Mouse (Mus musculus) hindbrain, embryonic 13.5 days (tissue): ENCODE results near the gene Gm4756. TPM values are rescaled to one million over a fixed set of nuclear protein-coding genes. Genes with fewer than 3 reads are reported as not detected.
"Not testable (repeated sequence)": the region's sequence is repeated elsewhere in the genome, so short reads cannot be mapped to it uniquely, and the experiment has no call there.

Experiments
- ATAC-seq: fragments of 200-750 bp; cut with Nextera tagmentation; 2 replicates; pipeline ENCODE4 v1.8.0; 2017; ENCODE audit warnings: moderate TSS enrichment; ENCODE audit not compliant: low FRiP score
- H3K27ac ChIP-seq: fragments of 300-500 bp; sonication (generic); 2 replicates; pipeline ENCODE4 v1.5.1; 2015; ENCODE audit warnings: inconsistent platforms, mild to moderate bottlenecking, moderate library complexity
- H3K27me3 ChIP-seq: fragments of 300-500 bp; sonication (generic); 2 replicates; pipeline ENCODE4 v1.6.1; 2015; ENCODE audit warnings: mild to moderate bottlenecking, inconsistent platforms
- H3K36me3 ChIP-seq: fragments of 300-500 bp; sonication (generic); 2 replicates; pipeline ENCODE4 v1.6.1; 2015; ENCODE audit warnings: mild to moderate bottlenecking, inconsistent platforms
- H3K4me1 ChIP-seq: fragments of 300-500 bp; sonication (generic); replicated peaks from 2 replicates; pipeline ENCODE4 v1.6.1; 2015; ENCODE audit warnings: inconsistent platforms
- H3K4me2 ChIP-seq: fragments of 300-500 bp; sonication (generic); 2 replicates; pipeline ENCODE4 v1.6.1; 2015; ENCODE audit warnings: inconsistent platforms, mild to moderate bottlenecking, moderate library complexity
- H3K4me3 ChIP-seq: fragments of 300-500 bp; sonication (generic); 2 replicates; pipeline ENCODE4 v1.5.1; 2015; ENCODE audit warnings: mild to moderate bottlenecking, inconsistent platforms
- H3K9ac ChIP-seq: fragments of 300-500 bp; sonication (generic); 2 replicates; pipeline ENCODE4 v1.6.1; 2015; ENCODE audit warnings: mild to moderate bottlenecking, inconsistent platforms
- H3K9me3 ChIP-seq: fragments of 300-500 bp; sonication (generic); 2 replicates; pipeline ENCODE4 v1.6.1; 2016; ENCODE audit warnings: inconsistent platforms
- WGBS: fragments of 180-500 bp; shearing (Covaris S2); methylation state at CpG from one replicate; pipeline ENCODE4 v1.1.7; 2015; 5-methylcytosine and 5-hydroxymethylcytosine counted together
- polyA plus RNA-seq: library from polyadenylated mRNA; unstranded; fragments of >200 nt; fragmentation: Nextera tagmentation; extraction: Ambion mirVana; gene quantifications from 2 replicates; pipeline ENCODE4 v1.2.1, GENCODE M21; 2015

Gm4756 gene
- not detected in 2 replicates for polyA plus RNA-seq

DNA sequence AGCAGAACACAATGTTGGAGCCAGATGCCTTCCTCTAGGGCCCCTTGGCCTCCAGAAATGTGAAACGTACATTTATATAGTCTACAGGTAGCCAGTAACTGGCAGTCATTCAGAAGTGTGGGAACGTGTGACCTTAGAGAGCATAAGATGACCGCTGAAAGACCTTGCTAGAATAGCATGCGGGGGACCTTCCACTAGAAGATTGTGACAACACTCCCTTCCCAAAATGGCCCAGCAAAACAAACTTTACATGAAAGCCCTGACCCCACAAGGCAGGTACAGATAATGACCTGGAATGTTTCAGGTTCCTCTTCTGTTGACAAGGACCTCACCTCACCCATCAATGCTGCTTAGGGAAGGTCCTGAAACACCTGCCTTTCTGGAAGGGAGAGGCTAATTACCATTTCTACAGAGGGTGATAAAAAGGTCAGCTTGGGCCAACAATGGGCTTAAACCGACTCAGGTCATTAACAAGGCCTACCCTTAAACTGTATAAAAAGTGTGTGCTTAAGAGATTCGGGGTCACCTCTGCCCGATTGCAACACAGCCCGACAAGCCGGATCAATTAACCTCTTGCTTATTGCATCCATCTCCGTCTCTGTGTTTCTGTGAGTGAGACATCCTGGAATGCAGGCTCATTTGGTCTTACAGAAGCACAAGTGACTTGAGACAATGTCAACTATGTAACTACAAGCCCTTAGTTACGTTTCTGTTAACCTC is at the start of gene Gm4756:
Gm4756 (minus strand) TSS at position 51 of the 720 bp plus-strand sequence.
- H3K4me2 ChIP-seq = no peak within 1 kb of the TSS
- no peaks in the 10 kb centered on the region for H3K4me1 ChIP-seq
- no peak for ATAC-seq
- no peaks in the 10 kb centered on the region for H3K27me3 ChIP-seq
- H3K36me3 ChIP-seq = no peaks in the 10 kb centered on the region
- no peak within 1 kb of the TSS for H3K4me3 ChIP-seq
- no peak within 1 kb of the TSS for H3K9ac ChIP-seq
- H3K27ac ChIP-seq = no peak within 1 kb of the TSS
- 0 out of 2 replicates have a peak, but pooled peaks cover under 1% of the 10 kb centered on the region for H3K9me3 ChIP-seq
- 83% methylated on average over 11 of the region's 11 CpGs for WGBS

DNA sequence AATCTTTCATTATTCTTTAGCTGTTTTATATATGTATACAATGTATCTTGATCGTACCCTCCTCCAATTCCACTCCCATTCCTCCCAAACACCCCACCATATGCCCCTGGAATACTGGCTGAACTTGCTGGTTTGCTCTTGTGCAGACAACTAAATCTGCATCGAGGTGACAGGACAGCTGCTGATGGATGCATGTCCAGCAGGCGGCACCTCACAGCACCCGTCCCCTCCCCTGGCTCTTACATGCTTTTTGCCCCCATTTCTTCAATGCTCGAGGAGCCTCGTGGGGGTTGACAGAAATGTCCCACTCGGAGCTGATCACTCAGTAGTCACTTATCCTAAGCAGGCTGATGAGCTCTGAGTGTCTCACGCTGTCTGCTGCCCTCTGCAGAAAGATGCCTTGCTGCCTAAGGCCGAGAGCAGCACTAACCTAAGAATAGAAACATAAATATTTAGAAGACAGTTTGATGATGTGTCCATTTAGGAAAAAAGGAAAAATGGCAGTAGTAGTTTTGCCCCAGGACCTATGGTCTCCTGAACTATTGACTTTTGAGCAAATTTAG is 45.5 kb upstream of the Gm4756 start:
- no peak for ATAC-seq
- Histone ChIP-seq H3K27ac (no peak overlapping the region), H3K4me1 (no peaks in the 10 kb centered on the region), H3K27me3 (no peaks in the 10 kb centered on the region), H3K9ac (no peak overlapping the region), H3K4me3 (no peak overlapping the region), H3K9me3 (no peaks in the 10 kb centered on the region), H3K4me2 (no peak overlapping the region), H3K36me3 (no peaks in the 10 kb centered on the region)
- 54% methylated on average over 9 of the region's 9 CpGs for WGBS

DNA sequence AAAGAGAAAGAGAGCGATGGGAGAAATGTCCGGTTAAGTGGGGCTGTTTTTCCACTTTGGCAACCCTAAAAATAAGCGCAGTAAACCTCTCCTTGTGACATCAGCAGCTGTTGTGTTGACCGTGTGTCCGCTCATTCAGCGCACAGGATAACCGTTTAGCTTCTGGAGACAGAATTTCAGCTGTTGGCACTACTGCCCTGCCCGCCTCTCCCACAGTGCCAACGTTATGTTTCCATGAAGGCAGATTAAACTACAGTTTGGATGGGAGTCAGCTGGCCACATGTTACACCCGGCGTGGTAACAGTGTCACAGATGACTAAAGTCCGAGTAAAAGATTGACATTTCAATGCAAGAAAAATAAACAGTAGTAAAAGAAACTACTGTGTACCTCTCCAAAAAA is 45.0 kb upstream of the Gm4756 start:
- Histone ChIP-seq H3K27me3 (no peaks in the 10 kb centered on the region), H3K4me3 (no peak overlapping the region), H3K4me1 (no peaks in the 10 kb centered on the region), H3K9ac (no peak overlapping the region), H3K36me3 (no peaks in the 10 kb centered on the region), H3K27ac (no peak overlapping the region), H3K4me2 (no peak overlapping the region), H3K9me3 (no peaks in the 10 kb centered on the region)
- 82% methylated on average over 12 of the region's 12 CpGs for WGBS
- ATAC-seq = no peak

DNA sequence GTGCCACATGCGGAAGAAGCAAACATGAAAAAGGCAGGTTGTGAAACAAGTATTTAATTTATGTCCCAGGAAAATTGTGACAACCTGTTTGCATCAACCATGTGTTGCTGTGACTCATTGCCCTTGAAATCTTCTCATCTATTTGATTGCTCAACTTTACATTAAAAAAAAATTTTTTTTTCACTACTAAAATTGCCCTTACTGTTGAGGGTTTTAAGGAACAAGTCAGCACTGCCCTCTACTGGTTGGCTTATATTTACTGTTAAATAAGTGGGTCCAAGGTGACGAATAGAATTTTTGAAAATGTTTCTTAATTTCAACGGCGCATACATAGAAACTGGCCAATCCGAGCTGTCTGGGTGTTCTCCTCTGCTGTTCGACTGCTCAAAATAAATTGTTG is 44.4 kb upstream of the Gm4756 start:
- no peak for ATAC-seq
- no peak overlapping the region for H3K27ac ChIP-seq
- no peak overlapping the region for H3K4me2 ChIP-seq
- no peaks in the 10 kb centered on the region for H3K27me3 ChIP-seq
- 56% methylated on average over 6 of the region's 6 CpGs for WGBS
- H3K36me3 ChIP-seq = no peaks in the 10 kb centered on the region
- H3K9ac ChIP-seq = no peak overlapping the region
- H3K9me3 ChIP-seq = no peaks in the 10 kb centered on the region
- no peaks in the 10 kb centered on the region for H3K4me1 ChIP-seq
- H3K4me3 ChIP-seq = no peak overlapping the region

DNA sequence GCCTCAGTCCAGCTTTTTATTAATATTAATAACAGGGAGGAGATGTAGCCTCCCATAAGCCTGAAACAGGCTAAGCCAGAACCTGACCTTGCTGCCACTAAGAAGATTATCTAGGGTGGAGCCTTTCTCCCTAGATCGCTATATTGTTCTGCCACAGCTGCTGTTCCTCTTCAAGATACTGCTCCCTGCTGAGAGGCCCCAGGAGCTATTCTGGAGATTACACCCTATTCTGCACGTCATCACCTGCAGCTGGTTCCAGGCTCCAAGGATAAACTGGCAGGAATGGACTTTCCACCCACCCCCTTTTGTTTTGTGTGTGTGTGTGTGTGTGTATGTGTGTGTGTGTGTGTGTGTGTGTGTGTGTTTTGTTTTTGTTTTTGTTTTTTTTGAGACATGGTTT is 38.8 kb upstream of the Gm4756 start:
- not testable (repeated sequence) for H3K4me2 ChIP-seq, ATAC-seq, H3K9me3 ChIP-seq, H3K9ac ChIP-seq, H3K4me3 ChIP-seq, H3K27ac ChIP-seq, H3K27me3 ChIP-seq, H3K4me1 ChIP-seq, H3K36me3 ChIP-seq
- WGBS = 37% methylated on average over 2 of the region's 2 CpGs

DNA sequence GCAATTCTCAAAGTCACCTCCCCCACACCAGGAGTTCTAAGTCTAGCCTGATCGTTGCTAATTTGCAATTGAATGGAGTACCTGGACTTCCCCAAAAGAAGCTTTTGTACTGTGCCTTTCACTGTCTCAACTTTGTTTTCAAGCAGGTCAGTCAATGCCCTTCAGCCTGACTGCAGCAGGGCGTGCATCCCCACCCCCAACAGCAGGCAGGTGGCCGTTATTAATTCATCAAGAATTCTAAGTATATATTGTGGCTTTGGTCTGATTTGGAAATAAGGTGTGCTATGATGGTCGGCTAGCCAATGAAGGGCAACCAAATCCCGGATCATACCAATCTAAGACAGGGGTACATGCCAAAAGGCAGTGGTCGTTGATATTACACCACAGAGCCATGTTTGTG is 38.3 kb upstream of the Gm4756 start:
- ATAC-seq, H3K9me3 ChIP-seq, H3K4me2 ChIP-seq, H3K27ac ChIP-seq, H3K4me3 ChIP-seq, H3K27me3 ChIP-seq, H3K36me3 ChIP-seq, H3K9ac ChIP-seq, H3K4me1 ChIP-seq: not testable (repeated sequence)
- WGBS = 9% methylated on average over 6 of the region's 6 CpGs

DNA sequence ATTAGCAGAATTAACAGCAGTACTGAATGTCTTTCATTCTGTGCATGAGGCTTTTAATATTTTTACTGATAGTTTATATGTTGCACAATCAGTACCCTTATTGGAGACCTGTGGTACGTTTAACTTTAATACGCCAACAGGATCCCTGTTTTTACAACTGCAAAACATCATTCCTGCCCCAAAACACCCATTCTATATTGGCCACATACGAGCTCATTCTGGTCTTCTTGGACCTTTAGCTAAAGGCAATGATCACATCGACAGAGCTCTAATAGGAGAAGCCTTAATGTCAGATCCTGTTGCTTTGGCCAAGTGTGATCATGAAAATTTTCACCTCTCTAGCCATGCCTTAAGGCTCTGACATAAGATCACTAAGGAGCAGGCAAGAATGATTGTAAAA is 37.1 kb upstream of the Gm4756 start:
- not testable (repeated sequence) for ATAC-seq

DNA sequence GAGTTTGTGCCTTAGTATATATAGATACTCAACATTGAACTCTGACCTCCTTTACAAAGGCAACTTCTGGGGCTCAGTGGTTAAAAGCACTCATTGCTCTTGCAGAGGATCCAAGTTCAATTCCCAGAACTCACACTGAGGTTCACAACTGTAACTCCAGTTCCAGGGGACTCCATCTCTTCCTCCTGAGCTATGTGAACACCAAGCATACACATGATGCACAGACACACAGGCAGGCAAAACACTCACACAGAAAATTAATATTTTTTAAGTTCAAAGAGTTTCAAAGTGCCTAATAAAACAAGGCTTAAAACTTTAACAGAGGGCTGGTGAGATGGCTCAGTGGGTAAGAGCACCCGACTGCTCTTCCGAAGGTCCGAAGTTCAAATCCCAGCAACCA is 34.2 kb upstream of the Gm4756 start:
- Histone ChIP-seq H3K27me3 (no peaks in the 10 kb centered on the region), H3K36me3 (no peaks in the 10 kb centered on the region), H3K9me3 (no peaks in the 10 kb centered on the region), H3K9ac (no peak overlapping the region), H3K4me1 (no peaks in the 10 kb centered on the region), H3K4me2 (no peak overlapping the region), H3K4me3 (no peak overlapping the region), H3K27ac (no peak overlapping the region)
- ATAC-seq = no peak
- 96% methylated on average over 3 of the region's 3 CpGs for WGBS

More for the DNA sequence above, 37.1 kb upstream of the Gm4756 start:
- not testable (repeated sequence) for H3K4me3 ChIP-seq, H3K27ac ChIP-seq, H3K4me2 ChIP-seq, H3K36me3 ChIP-seq, H3K9ac ChIP-seq, H3K9me3 ChIP-seq, H3K27me3 ChIP-seq, H3K4me1 ChIP-seq
- WGBS = 83% methylated on average over 4 of the region's 4 CpGs

DNA sequence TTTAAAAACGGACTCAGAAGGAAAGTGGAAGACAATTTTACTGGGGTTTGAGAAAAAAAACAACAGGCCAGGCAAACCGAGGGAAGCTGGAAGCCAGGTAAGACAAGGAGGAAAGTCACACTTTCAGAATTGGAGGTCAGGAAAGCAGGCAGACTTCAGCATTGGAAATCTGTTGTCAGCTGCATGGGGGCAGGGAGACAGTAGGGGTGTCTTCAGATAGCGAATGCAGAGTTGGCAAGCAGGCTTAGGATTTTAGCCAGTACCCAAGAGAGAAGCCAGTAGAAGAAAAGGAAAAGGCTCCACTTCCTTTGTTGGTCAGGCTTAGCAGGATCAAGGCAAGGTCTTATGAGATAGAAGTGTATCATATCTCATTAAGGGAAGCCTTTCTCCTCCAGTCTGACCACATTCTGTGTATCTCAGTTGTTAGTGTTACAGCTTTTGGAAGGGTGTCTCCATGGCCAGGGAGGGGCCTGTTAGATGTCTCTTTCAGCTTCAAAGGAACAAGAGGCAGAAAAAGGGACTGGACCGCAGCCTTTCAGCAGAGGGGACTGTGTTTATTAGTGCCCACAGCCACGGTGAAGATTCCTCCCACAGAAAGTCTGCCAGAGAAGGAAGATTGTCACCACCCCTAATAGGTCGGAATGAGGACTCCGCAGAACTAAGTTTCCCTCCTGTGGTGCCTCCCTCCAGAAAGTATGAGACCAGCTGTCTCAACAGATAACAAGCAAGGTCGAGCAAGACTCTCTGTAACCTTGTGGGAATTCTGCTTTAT is 33.2 kb upstream of the Gm4756 start:
- Histone ChIP-seq H3K4me3 (no peak overlapping the region), H3K4me1 (no peaks in the 10 kb centered on the region), H3K4me2 (no peak overlapping the region), H3K27me3 (no peaks in the 10 kb centered on the region), H3K9ac (no peak overlapping the region), H3K36me3 (no peaks in the 10 kb centered on the region), H3K27ac (no peak overlapping the region), H3K9me3 (no peaks in the 10 kb centered on the region)
- ATAC-seq = no peak
- 64% methylated on average over 8 of the region's 8 CpGs for WGBS

DNA sequence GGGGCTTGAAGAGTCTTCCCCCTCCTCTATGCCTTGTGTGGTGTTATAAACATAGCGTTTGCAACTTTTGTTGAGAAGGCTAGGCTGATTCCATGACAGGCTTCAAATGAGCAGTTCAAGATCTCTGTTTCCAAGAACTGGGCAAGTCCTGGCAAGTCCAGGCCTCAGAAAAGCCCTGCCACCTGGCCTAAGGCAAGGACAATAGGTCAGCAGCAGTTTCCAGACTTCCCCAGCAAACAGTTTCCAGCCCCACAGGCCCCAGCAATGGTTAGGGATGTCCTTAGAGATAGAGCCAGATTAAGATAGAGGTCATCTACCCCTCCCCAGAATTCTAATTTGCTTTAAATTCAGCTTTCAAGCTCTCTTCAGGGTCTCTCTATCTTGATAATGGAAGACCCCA is 32.5 kb upstream of the Gm4756 start:
- 94% methylated on average over 1 of the region's 1 CpGs for WGBS
- no peak for ATAC-seq
- H3K4me2 ChIP-seq = no peak overlapping the region
- no peaks in the 10 kb centered on the region for H3K36me3 ChIP-seq
- no peak overlapping the region for H3K27ac ChIP-seq
- no peaks in the 10 kb centered on the region for H3K9me3 ChIP-seq
- H3K4me3 ChIP-seq = no peak overlapping the region
- H3K27me3 ChIP-seq = no peaks in the 10 kb centered on the region
- no peaks in the 10 kb centered on the region for H3K4me1 ChIP-seq
- H3K9ac ChIP-seq = no peak overlapping the region

DNA sequence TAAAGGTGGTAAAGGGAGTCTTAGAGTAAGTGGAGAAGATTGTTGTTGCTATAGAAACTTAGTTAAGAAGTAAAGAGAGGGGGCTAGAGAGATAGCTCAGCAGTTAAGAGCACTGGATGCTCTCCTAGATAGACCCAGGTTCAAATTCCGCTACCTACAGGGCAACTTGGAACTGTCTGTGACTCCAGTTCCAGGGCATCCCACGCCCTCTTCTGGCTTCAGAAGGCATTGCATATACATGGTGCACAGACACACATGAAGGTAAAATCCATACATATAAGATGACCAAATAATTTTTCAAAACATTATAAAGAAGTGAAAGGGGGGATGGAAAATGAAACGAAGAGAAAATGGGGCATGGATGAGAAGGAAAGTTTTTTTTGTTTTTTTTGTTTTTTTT is 30.2 kb upstream of the Gm4756 start:
- Histone ChIP-seq H3K27ac (no peak overlapping the region), H3K4me3 (no peak overlapping the region), H3K4me1 (no peaks in the 10 kb centered on the region), H3K4me2 (no peak overlapping the region), H3K36me3 (no peaks in the 10 kb centered on the region), H3K9ac (no peak overlapping the region), H3K27me3 (no peaks in the 10 kb centered on the region), H3K9me3 (no peaks in the 10 kb centered on the region)
- 75% methylated on average over 3 of the region's 3 CpGs for WGBS
- ATAC-seq = no peak

DNA sequence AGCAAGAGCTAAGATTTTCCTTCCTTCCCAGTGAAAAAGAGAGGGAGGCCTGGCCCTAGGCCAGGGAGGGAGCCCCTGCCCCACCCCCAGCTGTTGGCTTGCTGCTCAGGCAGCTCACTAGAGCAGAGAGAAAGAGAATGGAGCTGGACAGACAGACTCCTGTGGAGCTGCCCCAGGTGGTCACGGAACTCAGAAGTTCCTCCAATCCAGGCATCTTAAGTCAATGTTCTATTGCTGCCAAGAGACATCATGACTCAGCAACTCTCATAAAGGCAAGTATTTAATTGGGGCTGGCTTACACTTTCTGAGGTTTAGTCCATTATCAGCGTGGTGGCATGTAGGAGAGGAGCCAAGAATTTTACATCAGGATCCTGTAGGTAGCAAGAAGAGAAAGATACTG is 25.4 kb upstream of the Gm4756 start:
- WGBS = 58% methylated on average over 2 of the region's 2 CpGs
- H3K27ac ChIP-seq = no peak overlapping the region
- no peaks in the 10 kb centered on the region for H3K4me1 ChIP-seq
- H3K9ac ChIP-seq = no peak overlapping the region
- H3K4me3 ChIP-seq = no peak overlapping the region
- H3K36me3 ChIP-seq = no peaks in the 10 kb centered on the region
- H3K27me3 ChIP-seq = no peaks in the 10 kb centered on the region
- no peak for ATAC-seq
- no peaks in the 10 kb centered on the region for H3K9me3 ChIP-seq
- no peak overlapping the region for H3K4me2 ChIP-seq
